Mouse (Mus musculus) erythroblast, embryonic 14.5 days (primary cell): Measurements from ENCODE around the gene Chil4.

Experiments
- GATA1 ChIP-seq: IDR thresholded peaks from 2 replicates; pipeline ENCODE4 v1.6.1; 2012; ENCODE audit warnings: low read length, inconsistent platforms, mixed read lengths
- TAL1 ChIP-seq: IDR thresholded peaks from 3 replicates; pipeline ENCODE4 v1.6.1; 2012; ENCODE audit warnings: low read length, inconsistent platforms, mixed read lengths

GRCm38 (mm10) chr3:106264854-106265253 lies 45.5 kb upstream of the Chil4 start:
- TF ChIP-seq GATA1 (no peak), TAL1 (no peak)
